Mouse (Mus musculus) stomach, postnatal 0 days (tissue): ENCODE results near the gene Igsf3.

ENCODE experiments used
- CTCF ChIP-seq: IDR thresholded peaks from 2 replicates; pipeline ENCODE4 v1.5.1; 2016; ENCODE audit warnings: antibody characterized with exemption, low read depth, mild to moderate bottlenecking, moderate library complexity
- EP300 ChIP-seq: optimal IDR thresholded peaks from 2 replicates; pipeline ENCODE3; 2016; ENCODE audit warnings: antibody characterized with exemption

- TF ChIP-seq CTCF = no peak
- TF ChIP-seq EP300 = no peak
Measured at GRCm38 (mm10) chr3:101418740-101419652, 42.1 kb downstream of the Igsf3 start.
